Mouse (Mus musculus): ENCODE data around the gene Olfr487. TPM values are rescaled to one million over a fixed set of nuclear protein-coding genes. Genes with fewer than 3 reads are reported as not detected.
"Not testable (repeated sequence)": the region's sequence is repeated elsewhere in the genome, so short reads cannot be mapped to it uniquely, and the experiment has no call there.

Gene Olfr487
- total RNA-seq (2021), result not detected

DNA sequence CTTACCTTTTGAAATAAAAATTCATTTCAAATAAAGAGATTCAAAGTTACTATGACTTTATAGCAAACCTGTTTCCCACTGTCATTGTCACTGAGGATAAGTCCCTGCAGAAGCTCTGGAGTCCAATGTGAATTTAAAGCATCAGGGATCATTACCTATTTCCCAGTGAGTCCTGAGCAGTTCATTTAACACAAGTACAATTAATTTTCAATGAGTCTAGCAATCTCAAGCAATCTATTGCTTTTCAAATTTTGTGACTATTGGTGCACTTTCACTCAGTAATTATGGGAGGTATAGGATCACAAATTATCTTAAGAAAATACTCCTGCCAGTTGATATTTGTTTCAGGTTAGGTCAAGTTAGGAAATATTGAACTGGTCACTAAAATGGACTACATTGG lies at the start of gene Olfr487:
Olfr487 (minus strand) TSS at position 101 of the 400 bp plus-strand sequence.
- DNase-seq (ENCODE audit: low spot score in 2 of 2); intact Hi-C loops (cut with DNase I): not testable (repeated sequence)

DNA sequence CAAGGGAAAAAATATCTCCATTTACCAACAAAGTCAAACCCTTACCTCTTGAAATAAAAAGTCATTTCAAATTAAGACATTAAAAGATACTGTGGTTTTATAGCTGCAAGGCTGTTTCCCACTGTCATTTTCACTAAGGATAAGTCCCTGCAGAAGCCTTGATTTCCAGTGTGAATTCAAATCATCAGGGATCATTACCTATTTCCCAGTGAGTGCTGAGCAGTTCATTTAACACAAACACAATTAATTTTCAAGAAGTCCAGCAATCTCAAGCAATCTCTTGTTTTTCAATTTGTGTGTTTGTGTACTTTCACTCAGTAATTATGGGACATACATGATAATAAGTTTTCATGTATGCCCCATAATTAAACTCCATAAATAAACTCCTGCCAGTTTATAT lies 43.8 kb upstream of the Olfr487 start, which contains the start of gene Olfr488:
Olfr488 (minus strand) TSS at position 101 of the 400 bp plus-strand sequence.
- intact Hi-C loops (cut with DNase I), result no loop called here
- DNase-seq (ENCODE audit: low spot score in 2 of 2), result no peak

DNA sequence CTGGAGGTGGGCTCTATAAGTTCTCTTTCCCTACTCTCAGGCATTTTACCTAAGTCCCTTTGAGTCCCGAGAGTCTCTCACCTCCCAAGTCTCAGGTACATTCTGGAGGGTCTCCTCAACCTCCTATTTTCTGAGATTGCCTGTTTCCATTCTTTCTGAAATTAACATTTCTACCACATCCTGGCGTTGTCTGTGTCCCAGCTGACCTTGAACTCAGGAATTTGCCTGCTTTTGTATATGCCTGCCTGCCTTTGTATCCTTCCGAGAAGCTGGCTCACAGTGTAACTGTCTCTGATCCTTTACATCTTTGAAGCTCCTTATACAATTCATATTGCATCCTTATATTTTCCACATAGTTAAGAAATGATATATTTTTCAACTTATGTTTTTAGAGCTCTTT lies 19.1 kb upstream of the Olfr487 start:
- DNase-seq (ENCODE audit: low spot score in 2 of 2), result no peak
- intact Hi-C loops (cut with DNase I), result no loop called here

DNA sequence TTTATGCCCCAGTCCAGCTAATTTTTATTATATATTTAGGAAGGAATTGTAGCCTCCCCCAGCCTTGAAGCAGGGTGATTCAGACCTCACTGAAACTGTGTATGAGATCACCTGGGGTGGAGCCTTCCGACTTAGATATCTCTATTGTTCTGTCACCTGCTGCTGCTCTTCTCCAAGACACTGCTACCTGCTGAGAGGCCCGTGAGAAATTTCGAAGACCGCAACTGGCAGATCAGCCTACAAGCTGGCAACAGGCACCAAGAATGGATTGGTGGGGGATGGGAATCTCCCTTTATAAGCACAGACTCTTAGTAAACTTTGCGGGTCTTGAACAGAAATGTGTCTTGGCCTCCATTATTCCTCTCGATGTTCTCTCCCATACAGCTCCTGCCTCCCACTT lies 17.5 kb downstream of the Olfr487 start:
- intact Hi-C loops (cut with DNase I), result no loop called here
- DNase-seq (ENCODE audit: low spot score in 2 of 2), result no peak

DNA sequence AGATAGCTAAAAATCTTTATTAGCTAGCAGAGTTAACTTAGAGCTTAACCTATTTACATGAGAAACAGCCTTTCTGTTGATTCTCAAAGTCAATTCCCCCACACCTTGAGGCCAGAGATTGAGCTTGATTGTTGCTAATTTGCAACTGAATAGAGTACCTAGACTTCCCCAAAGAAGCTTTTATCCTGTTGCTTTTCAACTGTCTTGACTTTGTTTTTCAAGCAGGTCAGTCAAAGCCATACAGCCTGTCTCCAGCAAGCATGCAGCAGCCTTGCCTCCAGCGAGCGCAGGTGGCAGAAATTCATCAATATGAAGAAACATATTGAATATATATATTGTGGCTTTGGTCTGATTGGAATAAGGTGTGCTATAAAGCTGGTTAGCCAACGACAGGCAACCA lies 18.1 kb downstream of the Olfr487 start:
- intact Hi-C loops (cut with DNase I); DNase-seq (ENCODE audit: low spot score in 2 of 2): not testable (repeated sequence)

DNA sequence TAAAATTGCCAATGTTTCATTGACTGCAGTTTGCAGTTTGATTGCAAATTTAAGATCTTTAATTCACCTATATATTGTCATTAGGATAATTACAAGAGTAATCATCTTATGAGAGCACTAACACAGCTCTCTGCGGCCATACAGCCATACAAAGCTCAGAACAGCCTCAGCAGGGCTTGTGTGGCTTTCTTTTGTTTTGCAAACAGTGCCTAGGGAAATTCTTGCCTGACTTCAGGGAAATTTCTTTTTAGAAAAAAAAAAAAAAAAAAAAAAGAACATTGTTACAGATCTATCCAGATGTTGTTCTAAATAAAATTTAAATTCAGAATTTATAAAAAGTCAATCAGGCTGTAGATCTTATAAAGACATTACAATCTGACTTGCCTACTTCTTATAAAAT lies 21.7 kb downstream of the Olfr487 start:
- intact Hi-C loops (cut with DNase I); DNase-seq (ENCODE audit: low spot score in 2 of 2): not testable (repeated sequence)

DNA sequence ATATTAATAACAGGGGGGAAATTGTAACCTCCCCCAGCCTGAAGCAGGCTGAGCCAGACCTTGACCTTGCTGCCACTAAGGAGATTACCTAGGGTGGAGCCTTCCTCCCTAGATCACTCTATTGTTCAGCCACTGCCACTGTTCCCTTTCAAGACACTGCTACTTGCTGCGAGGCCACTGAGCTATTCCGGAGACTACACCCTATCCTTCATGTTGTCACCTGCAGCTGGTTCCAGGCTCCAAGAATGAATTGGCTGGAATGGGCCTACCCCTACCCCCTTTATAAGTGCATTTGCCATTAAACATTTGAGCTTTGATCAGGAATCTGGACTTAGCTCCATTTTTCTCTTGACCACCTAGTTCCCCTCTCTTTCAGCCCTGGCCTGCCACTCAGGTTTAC lies 23.2 kb downstream of the Olfr487 start:
- DNase-seq (ENCODE audit: low spot score in 2 of 2); intact Hi-C loops (cut with DNase I): not testable (repeated sequence)

DNA sequence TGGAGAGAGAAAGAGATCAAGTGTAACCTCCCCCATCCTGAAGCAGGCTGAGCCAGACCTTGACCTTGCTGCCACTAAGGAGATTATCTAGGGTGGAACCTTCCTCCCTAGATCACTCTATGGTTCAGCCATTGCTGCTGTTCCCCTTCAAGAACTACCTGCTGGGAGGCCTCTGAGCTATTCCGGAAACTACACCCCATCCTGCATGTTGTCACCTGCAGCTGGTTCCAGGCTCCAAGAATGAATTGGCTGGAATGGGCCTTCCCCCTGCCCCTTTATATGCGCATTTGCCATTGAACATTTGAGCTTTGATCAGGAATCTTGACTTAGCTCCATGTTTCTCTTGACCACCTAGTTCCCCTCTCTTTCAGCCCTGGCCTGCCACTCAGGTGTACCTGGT lies 29.2 kb downstream of the Olfr487 start:
- intact Hi-C loops (cut with DNase I); DNase-seq (ENCODE audit: low spot score in 2 of 2): not testable (repeated sequence)

DNA sequence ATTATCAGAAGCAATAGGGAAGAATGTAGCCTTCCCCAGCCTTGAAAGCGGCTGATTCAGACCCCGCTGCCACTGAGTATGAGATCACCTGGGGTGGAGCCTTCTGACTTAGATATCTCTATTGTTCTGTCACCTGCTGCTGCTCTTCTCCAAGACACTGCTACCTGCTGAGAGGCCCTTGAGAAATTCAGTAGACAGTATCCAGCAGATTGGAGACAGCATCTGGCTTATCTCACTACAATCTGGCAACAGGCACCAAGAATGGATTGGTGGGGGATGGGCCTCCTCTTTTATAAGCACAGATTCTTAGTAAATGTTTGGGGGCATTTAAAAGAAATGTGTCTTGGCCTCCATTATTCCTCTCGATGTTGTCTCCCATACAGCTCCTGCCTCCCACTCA lies 30.0 kb downstream of the Olfr487 start:
- intact Hi-C loops (cut with DNase I), result not testable (repeated sequence)

DNA sequence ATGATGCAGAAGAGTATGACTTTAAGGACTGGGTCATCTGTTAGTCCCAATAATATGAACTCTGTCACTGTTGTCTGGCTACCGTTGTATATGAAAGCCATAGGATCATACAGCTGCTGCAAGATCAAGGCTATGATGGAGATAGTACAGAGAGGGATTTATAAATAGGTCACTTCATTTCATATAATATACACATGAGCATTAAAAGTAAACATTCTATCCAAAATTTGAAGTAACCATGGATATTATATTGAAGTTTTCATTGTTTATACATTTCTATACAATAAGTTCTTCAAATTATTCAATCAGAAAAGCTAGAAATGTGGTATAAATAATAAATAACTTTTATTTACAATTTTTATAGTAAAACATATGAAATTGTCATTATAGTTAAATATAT lies 41.8 kb downstream of the Olfr487 start, which contains the start of gene Olfr486:
Olfr486 (minus strand) TSS at position 101 of the 400 bp plus-strand sequence.
- DNase-seq (ENCODE audit: low spot score in 2 of 2); intact Hi-C loops (cut with DNase I): not testable (repeated sequence)

More for the DNA sequence above, 30.0 kb downstream of the Olfr487 start:
- not testable (repeated sequence) for DNase-seq (ENCODE audit: low spot score in 2 of 2)

DNA sequence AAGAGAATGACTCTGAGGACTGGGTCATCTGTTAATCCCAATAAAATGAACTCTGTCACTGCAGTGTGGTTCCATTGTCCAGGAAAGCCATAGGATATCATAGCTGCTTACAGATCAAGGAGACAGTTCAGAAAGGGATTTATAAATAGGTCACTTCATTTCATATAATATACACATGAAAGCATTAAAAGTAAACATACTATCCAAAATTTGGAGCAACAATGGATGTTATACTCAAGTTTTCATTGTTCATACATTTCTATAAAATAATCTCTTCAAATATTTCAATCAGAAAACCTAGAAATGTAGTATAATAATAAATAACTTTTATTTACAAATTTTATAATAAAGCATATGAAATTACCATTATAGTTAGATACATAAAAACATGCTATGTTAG lies 54.7 kb downstream of the Olfr487 start, which contains the start of gene Olfr485:
Olfr485 (minus strand) TSS at position 101 of the 400 bp plus-strand sequence.
- no peak for DNase-seq (ENCODE audit: low spot score in 2 of 2)
- intact Hi-C loops (cut with DNase I), result no loop called here

Other genes with a start within 250 kb of the Olfr487 start
- not detected for gene Olfr476, start 249.8 kb downstream of the Olfr487 start, total RNA-seq (2021)
- under 1 TPM in 1 of 2 experiments, not detected in 1; 0.14 TPM for gene Olfr477, start 227.9 kb downstream of the Olfr487 start, total RNA-seq (2021)
- not detected for gene Olfr478, start 180.6 kb downstream of the Olfr487 start, total RNA-seq (2021)
- gene Olfr479, start 163.9 kb downstream of the Olfr487 start, total RNA-seq (2021), result not detected
- gene Olfr480, start 147.3 kb downstream of the Olfr487 start, total RNA-seq (2021), result not detected
- not detected for gene Olfr481, start 134.8 kb downstream of the Olfr487 start, total RNA-seq (2021)
- gene Olfr482, start 117.0 kb downstream of the Olfr487 start, total RNA-seq (2021), result 1 to 10 TPM; 1.9 to 2.1 TPM
- not detected for gene Olfr483, start 113.8 kb downstream of the Olfr487 start, total RNA-seq (2021)
- gene Olfr484, start 87.2 kb downstream of the Olfr487 start, total RNA-seq (2021), result not detected
- gene Olfr485, start 54.8 kb downstream of the Olfr487 start, total RNA-seq (2021), result not detected
- not detected for gene Olfr486, start 41.9 kb downstream of the Olfr487 start, total RNA-seq (2021)
- not detected for gene Olfr488, start 43.7 kb upstream of the Olfr487 start, total RNA-seq (2021)
- gene Olfr490, start 74.3 kb upstream of the Olfr487 start, total RNA-seq (2021), result not detected
- gene Olfr491, start 98.8 kb upstream of the Olfr487 start, total RNA-seq (2021), result not detected
- gene Olfr492, start 109.0 kb upstream of the Olfr487 start, total RNA-seq (2021), result not detected
- not detected for gene Olfr493, start 132.3 kb upstream of the Olfr487 start, total RNA-seq (2021)
- gene Olfr494, start 150.7 kb upstream of the Olfr487 start, total RNA-seq (2021), result not detected
- not detected for gene Olfr495, start 178.5 kb upstream of the Olfr487 start, total RNA-seq (2021)
- gene Olfr497, start 205.8 kb upstream of the Olfr487 start, total RNA-seq (2021), result not detected

Measured in left cerebral cortex, postnatal 36 days (tissue).